8 mouse cellular contexts compared by ENCODE assay signal in genomic region chr16:20694781-20695180, GRCm38 (mm10). TPM values are rescaled to one million over a fixed set of nuclear protein-coding genes. Genes with fewer than 3 reads are reported as not detected.
DNase-seq lines count a peak whose midpoint lies in the region.

No protein-coding gene starts in this region.

- peak; percentile 98 for DNase-seq in heart, adult 11 months
- DNase-seq in heart, embryonic 10.5 days (ENCODE audit: low spot score): no peak
- DNase-seq in gastrocnemius, adult 8-10 months (ENCODE audit: low spot score in 2 of 2): peak; percentile 76 to 81
- DNase-seq in kidney, postnatal 14 days: peak; percentile 60
- DNase-seq in testis, postnatal 10 days (ENCODE audit: low spot score): peak; percentile 58
- no peak for DNase-seq in T-cell, adult 2 months (ENCODE audit: low spot score)

- H3K4me3 ChIP-seq in heart, embryonic 10.5 days: no peak overlapping the region
- H3K4me3 ChIP-seq in brown adipose tissue, adult 24 weeks (ENCODE audit: insufficient read depth, low read depth, low read length): peak overlapping the region; percentile 50
- H3K4me3 ChIP-seq in megakaryocyte, embryonic 14.5 days (replicated peaks): peak overlapping the region; percentile 89

- H3K27ac ChIP-seq in heart, embryonic 10.5 days: no peak overlapping the region
- peak overlapping the region; percentile 61 for H3K27ac ChIP-seq in brown adipose tissue, adult 24 weeks (replicated peaks; ENCODE audit: low read depth, low read length)

- no peaks in the 10 kb centered on the region for H3K9me3 ChIP-seq in heart, embryonic 10.5 days
- no peaks in the 10 kb centered on the region for H3K9me3 ChIP-seq in megakaryocyte, embryonic 14.5 days

- H3K36me3 ChIP-seq in heart, embryonic 10.5 days: peaks cover 23% of the 10 kb centered on the region
- H3K36me3 ChIP-seq in megakaryocyte, embryonic 14.5 days (replicated peaks; ENCODE audit: low read length): peaks cover 48% of the 10 kb centered on the region

- peaks cover 30% of the 10 kb centered on the region for H3K4me1 ChIP-seq in heart, embryonic 10.5 days
- H3K4me1 ChIP-seq in brown adipose tissue, adult 24 weeks (ENCODE audit: control insufficient read depth, insufficient read depth, insufficient read length, low read length): peaks cover 6% of the 10 kb centered on the region
- H3K4me1 ChIP-seq in megakaryocyte, embryonic 14.5 days: peaks cover 50% of the 10 kb centered on the region

- 82% methylated on average over 8 of the region's 8 CpGs for WGBS in heart, embryonic 10.5 days

- H3K27me3 ChIP-seq in heart, embryonic 10.5 days (ENCODE audit: insufficient read depth, poor library complexity, severe bottlenecking): peaks cover 40% of the 10 kb centered on the region
- H3K27me3 ChIP-seq in megakaryocyte, embryonic 14.5 days (replicated peaks): peaks cover 30% of the 10 kb centered on the region

RNA-seq across cellular contexts. Expression of gene Fam131a, which starts 1.7 kb away (rescaled TPM):
- polyA plus RNA-seq in heart, embryonic 10.5 days (2016; fragmentation: Nextera tagmentation; extraction: Ambion mirVana): 2.5 TPM in 2 replicates
- 1.5 and 3.8 TPM in 2 replicates for polyA plus RNA-seq in brown adipose tissue, adult 24 weeks (2012; ENCODE audit: insufficient read depth, insufficient read length, missing spikeins)
- 10 to 100 TPM; 48.8 to 74.6 (median 59.1) TPM for total RNA-seq in gastrocnemius, adult 8-10 months (2022)
- polyA plus RNA-seq in megakaryocyte, embryonic 14.5 days (2012; ENCODE audit: insufficient read depth, low replicate concordance): 7.9 and 8.6 TPM in 2 replicates

RNA-seq across cellular contexts. Expression of gene Polr2h, which starts 22.7 kb away (rescaled TPM):
- polyA plus RNA-seq in heart, embryonic 10.5 days (2016; fragmentation: Nextera tagmentation; extraction: Ambion mirVana): 68.8 and 103 TPM in 2 replicates
- 21.2 and 22.7 TPM in 2 replicates for polyA plus RNA-seq in brown adipose tissue, adult 24 weeks (2012; ENCODE audit: insufficient read depth, insufficient read length, missing spikeins)
- total RNA-seq in gastrocnemius, adult 8-10 months (2022): 10 to 100 TPM in 2 of 4 experiments, 1 to 10 TPM in 2; 7.5 to 10.5 (median 9.9) TPM
- 2.9 TPM in 1 of 2 replicates, not detected in the other for polyA plus RNA-seq in megakaryocyte, embryonic 14.5 days (2012; ENCODE audit: insufficient read depth, low replicate concordance)

RNA-seq across cellular contexts. Expression of gene Clcn2, which starts 22.8 kb away (rescaled TPM):
- polyA plus RNA-seq in heart, embryonic 10.5 days (2016; fragmentation: Nextera tagmentation; extraction: Ambion mirVana): 4.7 and 10.3 TPM in 2 replicates
- 0.67 TPM in 1 of 2 replicates, not detected in the other for polyA plus RNA-seq in brown adipose tissue, adult 24 weeks (2012; ENCODE audit: insufficient read depth, insufficient read length, missing spikeins)
- total RNA-seq in gastrocnemius, adult 8-10 months (2022): 1 to 10 TPM in 2 of 4 experiments, under 1 TPM in 2; 0.68 to 1.2 (median 1.1) TPM
- polyA plus RNA-seq in megakaryocyte, embryonic 14.5 days (2012; ENCODE audit: insufficient read depth, low replicate concordance): 2.1 TPM in 1 of 2 replicates, not detected in the other

RNA-seq across cellular contexts. Expression of gene Eif4g1, which starts 26.7 kb away (rescaled TPM):
- 188 and 226 TPM in 2 replicates for polyA plus RNA-seq in heart, embryonic 10.5 days (2016; fragmentation: Nextera tagmentation; extraction: Ambion mirVana)
- 168 and 178 TPM in 2 replicates for polyA plus RNA-seq in brown adipose tissue, adult 24 weeks (2012; ENCODE audit: insufficient read depth, insufficient read length, missing spikeins)
- 100 to 1,000 TPM; 448 to 476 (median 451) TPM for total RNA-seq in gastrocnemius, adult 8-10 months (2022)
- polyA plus RNA-seq in megakaryocyte, embryonic 14.5 days (2012; ENCODE audit: insufficient read depth, low replicate concordance): 247 and 739 TPM in 2 replicates

RNA-seq across cellular contexts. Expression of gene Chrd, which starts 38.1 kb away (rescaled TPM):
- 0.27 and 0.87 TPM in 2 replicates for polyA plus RNA-seq in heart, embryonic 10.5 days (2016; fragmentation: Nextera tagmentation; extraction: Ambion mirVana)
- 0.71 and 0.88 TPM in 2 replicates for polyA plus RNA-seq in brown adipose tissue, adult 24 weeks (2012; ENCODE audit: insufficient read depth, insufficient read length, missing spikeins)
- 1 to 10 TPM; 1.3 to 2.9 (median 2.3) TPM for total RNA-seq in gastrocnemius, adult 8-10 months (2022)
- polyA plus RNA-seq in megakaryocyte, embryonic 14.5 days (2012; ENCODE audit: insufficient read depth, low replicate concordance): not detected in 2 replicates

Comparison
In these comparisons a context has a peak if more than half of its experiments do, and no peak if none do; other contexts are left out.
1. DNase-seq: peak in heart, adult 11 months (single experiment), gastrocnemius, adult 8-10 months (2 of 2), kidney, postnatal 14 days (single experiment) and testis, postnatal 10 days (single experiment); none in heart, embryonic 10.5 days (single experiment) and T-cell, adult 2 months (single experiment).